Mouse (Mus musculus) E14TG2a.4 (cell line): ENCODE results near the gene Cyp19a1.

Experiments used
- CTCF ChIP-seq: conservative IDR thresholded peaks from 2 replicates; pipeline ENCODE4 v1.5.1; 2014; ENCODE audit warnings: low read length
- NANOG ChIP-seq: IDR thresholded peaks from 2 replicates; pipeline ENCODE4 v1.6.1; 2014; ENCODE audit warnings: borderline replicate concordance, low read length, mixed read lengths
- POU5F1 ChIP-seq: IDR thresholded peaks from 2 replicates; pipeline ENCODE4 v1.6.1; 2014; ENCODE audit warnings: low read length, borderline replicate concordance

DNA sequence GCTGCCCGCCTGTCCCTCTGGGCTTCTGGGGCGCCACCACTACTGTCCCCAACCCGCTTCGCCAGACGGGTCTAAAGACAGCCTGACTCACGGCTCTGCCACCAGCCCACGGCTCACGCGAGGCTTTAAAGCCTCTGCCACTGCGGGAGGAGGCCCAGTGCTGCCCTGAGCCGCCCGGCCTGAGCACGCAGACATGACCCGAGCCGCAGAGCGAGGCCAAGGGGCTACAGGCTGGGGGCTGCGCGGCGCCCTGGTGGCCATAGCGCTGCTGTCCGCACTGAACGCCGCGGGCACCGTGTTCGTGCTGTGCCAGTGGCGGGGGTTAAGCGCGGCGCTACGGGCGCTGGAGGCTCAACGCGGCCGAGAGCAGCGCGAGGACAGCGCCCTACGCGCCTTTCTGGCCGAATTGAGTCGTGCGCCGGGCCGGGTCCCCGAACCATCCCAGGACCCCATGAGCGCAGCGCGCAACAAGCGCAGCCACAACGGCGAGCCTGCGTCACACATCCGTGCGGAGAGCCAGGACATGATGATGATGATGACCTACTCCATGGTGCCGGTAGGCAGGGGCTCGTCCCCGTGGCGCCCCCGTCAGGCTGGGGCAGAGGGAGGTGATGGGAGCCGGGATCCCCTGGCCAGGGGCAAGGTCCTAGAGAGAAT lies 18.5 kb upstream of the Cyp19a1 start, which contains the start of gene Gldn:
- TF ChIP-seq CTCF (peak; percentile 9; the same call in 1 of the 2 replicates), POU5F1 (no peak), NANOG (no peak)
